Mouse (Mus musculus) right cerebral cortex, postnatal 10 days (tissue): Measurements from ENCODE around the gene Kras.
A peak's percentile ranks its signal among the peaks of the same experiment; 100 is the strongest.

Source experiments
- DNase-seq, 2 experiments: peaks; one replicate each; pipeline ENCODE4 v3.0.0; 2021; ENCODE audit warnings: low spot score in 2 of 2

The Kras gene

GRCm38 (mm10) chr6:145249291-145250184, 501 bp downstream of the Kras start:
- DNase-seq: peak; percentile 60 to 63

- no peak for DNase-seq
These were observed 2.2 kb downstream of the Kras start for GRCm38 (mm10) chr6:145247886-145248285.

- no peak for DNase-seq
These were observed 3.2 kb downstream of the Kras start for GRCm38 (mm10) chr6:145246841-145247240.

- DNase-seq: no peak
These were observed 7.5 kb downstream of the Kras start for GRCm38 (mm10) chr6:145242521-145242920.

GRCm38 (mm10) chr6:145240285-145240684, 9.8 kb downstream of the Kras start:
- DNase-seq: no peak

- DNase-seq: no peak
These were observed 12.9 kb downstream of the Kras start for GRCm38 (mm10) chr6:145237148-145237547.

GRCm38 (mm10) chr6:145235367-145235766, 14.7 kb downstream of the Kras start:
- no peak for DNase-seq

GRCm38 (mm10) chr6:145234391-145234790, 15.6 kb downstream of the Kras start:
- no peak for DNase-seq

- no peak for DNase-seq
These were observed 23.7 kb downstream of the Kras start for GRCm38 (mm10) chr6:145226296-145226695.

- no peak for DNase-seq
These were observed 25.8 kb downstream of the Kras start for GRCm38 (mm10) chr6:145224246-145224645.

GRCm38 (mm10) chr6:145215826-145216225, 34.2 kb downstream of the Kras start:
- DNase-seq: no peak

- DNase-seq: no peak
These were observed 36.1 kb downstream of the Kras start for GRCm38 (mm10) chr6:145213916-145214315.

GRCm38 (mm10) chr6:145211376-145212305, 38.4 kb downstream of the Kras start:
- no peak for DNase-seq

GRCm38 (mm10) chr6:145210816-145211338, 39.2 kb downstream of the Kras start, which contains the start of the genes Casc1 and Etfrf1:
TSS of gene Casc1 (minus strand) at chr6:145211005.
TSS of gene Etfrf1 (plus strand) at chr6:145211134.
- peak; percentile 99 to 100 for DNase-seq

GRCm38 (mm10) chr6:145210056-145210680, 39.9 kb downstream of the Kras start:
- peak in 1 of 2 experiments; percentile 49 for DNase-seq

- DNase-seq: peak in 1 of 2 experiments; percentile 19
These were observed 44.9 kb downstream of the Kras start for GRCm38 (mm10) chr6:145205142-145205541.

GRCm38 (mm10) chr6:145204440-145204839, 45.6 kb downstream of the Kras start:
- DNase-seq: peak in 1 of 2 experiments; percentile 14

- peak in 1 of 2 experiments; percentile 9 for DNase-seq
These were observed 47.5 kb downstream of the Kras start for GRCm38 (mm10) chr6:145202432-145203125.

GRCm38 (mm10) chr6:145197949-145198686, 51.9 kb downstream of the Kras start:
- peak in 1 of 2 experiments; percentile 17 for DNase-seq

GRCm38 (mm10) chr6:145193446-145193845, 56.6 kb downstream of the Kras start:
- no peak for DNase-seq
